Mouse (Mus musculus) heart, postnatal 0 days (tissue): ENCODE data around the gene Dlx5. TPM values are rescaled to one million over a fixed set of nuclear protein-coding genes. Genes with fewer than 3 reads are reported as not detected.
A peak's percentile ranks its signal among the peaks of the same experiment; 100 is the strongest.

Experiments
- ATAC-seq: fragments of 200-750 bp; cut with Nextera tagmentation; 2 replicates; pipeline ENCODE4 v1.8.0; 2017; ENCODE audit warnings: low read depth, moderate number of reproducible peaks, moderate library complexity; ENCODE audit not compliant: insufficient read depth
- DNase-seq: peaks from one replicate; pipeline ENCODE4 v3.0.0-alpha.2; 2016; ENCODE audit warnings: low spot score
- H3K27ac ChIP-seq: fragments of 300-500 bp; sonication (generic); 2 replicates; pipeline ENCODE4 v1.5.1; 2014; ENCODE audit warnings: low read depth, mild to moderate bottlenecking
- H3K27me3 ChIP-seq: fragments of 300-500 bp; sonication (generic); 2 replicates; pipeline ENCODE4 v1.6.1; 2014; ENCODE audit warnings: low read length, mixed read lengths; ENCODE audit not compliant: control insufficient read depth, insufficient read depth
- H3K36me3 ChIP-seq: fragments of 300-500 bp; sonication (generic); replicated peaks from 2 replicates; pipeline ENCODE4 v1.6.1; 2014; ENCODE audit warnings: low read length, mixed read lengths; ENCODE audit not compliant: control insufficient read depth, insufficient read depth
- H3K4me1 ChIP-seq: fragments of 300-500 bp; sonication (generic); 2 replicates; pipeline ENCODE4 v1.6.1; 2014; ENCODE audit warnings: antibody characterized with exemption; ENCODE audit not compliant: control insufficient read depth, insufficient read depth
- H3K4me2 ChIP-seq: fragments of 300-500 bp; sonication (generic); 2 replicates; pipeline ENCODE4 v1.6.1; 2014; ENCODE audit warnings: low read depth, mild to moderate bottlenecking, low read length, moderate library complexity
- H3K4me3 ChIP-seq: fragments of 300-500 bp; sonication (generic); 2 replicates; pipeline ENCODE4 v1.5.1; 2014; ENCODE audit warnings: low read depth, low read length
- H3K9ac ChIP-seq: fragments of 300-500 bp; sonication (generic); replicated peaks from 2 replicates; pipeline ENCODE4 v1.6.1; 2014; ENCODE audit warnings: low read depth, low read length, mixed read lengths
- H3K9me3 ChIP-seq: fragments of 300-500 bp; sonication (generic); replicated peaks from 2 replicates; pipeline ENCODE4 v1.6.1; 2016; ENCODE audit warnings: low read length; ENCODE audit not compliant: control insufficient read depth
- CTCF ChIP-seq: IDR thresholded peaks from 2 replicates; pipeline ENCODE4 v1.5.1; 2016; ENCODE audit warnings: antibody characterized with exemption, control low read depth, low read depth
- EP300 ChIP-seq: IDR thresholded peaks from 2 replicates; pipeline ENCODE4 v1.6.1; 2016; ENCODE audit warnings: antibody characterized with exemption, low read depth
- WGBS: fragments of 180-500 bp; shearing (Covaris S2); extraction: QIAGEN DNeasy Blood & Tissue Kit; methylation state at CpG from one replicate; pipeline ENCODE4 v1.1.7; 2014; 5-methylcytosine and 5-hydroxymethylcytosine counted together
- polyA plus RNA-seq: library from polyadenylated mRNA; unstranded; fragments of >200 nt; fragmentation: Nextera tagmentation; extraction: Ambion mirVana; gene quantifications from 2 replicates; pipeline ENCODE4 v1.2.1, GENCODE M21; 2015
- total RNA-seq: library from RNA; depleted of rRNA; stranded (reverse); fragments of >200 nt; gene quantifications from 2 replicates; pipeline ENCODE4 v1.2.3, GENCODE M21; 2014; ENCODE audit warnings: low replicate concordance

Dlx5 gene
- total and polyA plus RNA-seq, 2 experiments from 2014 or later, result 0.68 TPM; not detected in 1

- H3K9ac ChIP-seq, result no peak overlapping the region
- H3K4me3 ChIP-seq, result peak overlapping the region; percentile 29
- H3K27ac ChIP-seq, result no peak overlapping the region
- peak overlapping the region; percentile 33 for H3K4me2 ChIP-seq
- H3K27me3 ChIP-seq, result peaks cover 98% of the 10 kb centered on the region
- ATAC-seq (no peak), DNase-seq (peak; percentile 5)
- WGBS, result 1% methylated on average over 33 of the region's 33 CpGs
- TF ChIP-seq CTCF (no peak), EP300 (no peak)
- no peaks in the 10 kb centered on the region for H3K36me3 ChIP-seq
- peaks cover 16% of the 10 kb centered on the region for H3K4me1 ChIP-seq
- H3K9me3 ChIP-seq, result no peaks in the 10 kb centered on the region
Measured at GRCm38 (mm10) chr6:6860411-6861085, 21.3 kb downstream of the Dlx5 start.

- 3% methylated on average over 21 of the region's 21 CpGs for WGBS
- Histone ChIP-seq H3K27ac (no peak overlapping the region), H3K36me3 (no peaks in the 10 kb centered on the region), H3K4me3 (peak overlapping the region; percentile 29), H3K27me3 (peaks cover 98% of the 10 kb centered on the region), H3K4me2 (peak overlapping the region; percentile 33), H3K9ac (no peak overlapping the region), H3K4me1 (peaks cover 16% of the 10 kb centered on the region), H3K9me3 (no peaks in the 10 kb centered on the region)
- TF ChIP-seq CTCF (no peak), EP300 (no peak)
- no peak for ATAC-seq
- DNase-seq, result peak; percentile 5
Measured at GRCm38 (mm10) chr6:6859950-6860410, 21.9 kb downstream of the Dlx5 start.

GRCm38 (mm10) chr6:6859111-6859949 is 22.6 kb downstream of the Dlx5 start:
- 6% methylated on average over 19 of the region's 19 CpGs for WGBS

GRCm38 (mm10) chr6:6858571-6858970 is 23.3 kb downstream of the Dlx5 start:
- TF ChIP-seq CTCF, result no peak
- no peak for TF ChIP-seq EP300
- DNase-seq, result no peak
- Histone ChIP-seq H3K36me3 (no peaks in the 10 kb centered on the region), H3K9me3 (no peaks in the 10 kb centered on the region), H3K4me2 (no peak overlapping the region), H3K4me1 (peaks cover 13% of the 10 kb centered on the region), H3K9ac (no peak overlapping the region), H3K4me3 (no peak overlapping the region), H3K27ac (no peak overlapping the region), H3K27me3 (peaks cover 96% of the 10 kb centered on the region)
- 6% methylated on average over 1 of the region's 1 CpGs for WGBS
- no peak for ATAC-seq

More at GRCm38 (mm10) chr6:6859111-6859949, 22.6 kb downstream of the Dlx5 start:
- no peak for ATAC-seq
- Histone ChIP-seq H3K4me2 (peak overlapping the region; percentile 33), H3K9ac (no peak overlapping the region), H3K9me3 (no peaks in the 10 kb centered on the region), H3K27ac (no peak overlapping the region), H3K4me1 (peaks cover 16% of the 10 kb centered on the region), H3K27me3 (peaks cover 98% of the 10 kb centered on the region), H3K36me3 (no peaks in the 10 kb centered on the region), H3K4me3 (peak overlapping the region; percentile 29)
- no peak for DNase-seq
- TF ChIP-seq EP300, result no peak
- TF ChIP-seq CTCF, result no peak

- Histone ChIP-seq H3K4me2 (no peak overlapping the region), H3K27me3 (peaks cover 96% of the 10 kb centered on the region), H3K4me3 (no peak overlapping the region), H3K9ac (no peak overlapping the region), H3K9me3 (no peaks in the 10 kb centered on the region), H3K36me3 (no peaks in the 10 kb centered on the region), H3K27ac (no peak overlapping the region), H3K4me1 (peaks cover 5% of the 10 kb centered on the region; the same call in 1 of the 2 replicates)
- DNase-seq (no peak), ATAC-seq (no peak)
- TF ChIP-seq EP300 (no peak), CTCF (no peak)
- 13% methylated on average over 2 of the region's 2 CpGs for WGBS
Measured at GRCm38 (mm10) chr6:6857766-6858165, 24.1 kb downstream of the Dlx5 start.
